Mouse (Mus musculus) ES-Bruce4 (cell line): ENCODE data around the gene Akr1c20. TPM values are rescaled to one million over a fixed set of nuclear protein-coding genes. Genes with fewer than 3 reads are reported as not detected.

Experiments
- H3K27ac ChIP-seq: 2 replicates; pipeline ENCODE4 v1.5.1; 2012; ENCODE audit warnings: low read length, inconsistent platforms; ENCODE audit not compliant: insufficient read depth
- H3K27me3 ChIP-seq: 2 replicates; pipeline ENCODE4 v1.6.1; 2012; ENCODE audit warnings: mild to moderate bottlenecking, low read length, inconsistent platforms; ENCODE audit not compliant: control insufficient read depth, poor library complexity, insufficient read depth, severe bottlenecking
- H3K36me3 ChIP-seq: 2 replicates; pipeline ENCODE4 v1.6.1; 2012; ENCODE audit warnings: inconsistent platforms, mild to moderate bottlenecking, low read length, moderate library complexity; ENCODE audit not compliant: control insufficient read depth, poor library complexity, insufficient read depth, severe bottlenecking
- H3K4me1 ChIP-seq: one replicate; pipeline ENCODE4 v1.8.1; 2011; ENCODE audit warnings: low read length; ENCODE audit not compliant: control insufficient read depth, insufficient read depth
- H3K4me3 ChIP-seq: 2 replicates; pipeline ENCODE4 v1.5.1; 2011; ENCODE audit warnings: low read depth, mild to moderate bottlenecking, low read length
- H3K9ac ChIP-seq: 2 replicates; pipeline ENCODE4 v1.6.1; 2012; ENCODE audit warnings: low read depth, mild to moderate bottlenecking, inconsistent platforms; ENCODE audit not compliant: poor library complexity, severe bottlenecking
- H3K9me3 ChIP-seq: replicated peaks from 2 replicates; pipeline ENCODE4 v1.6.1; 2012; ENCODE audit warnings: mild to moderate bottlenecking, low read length, inconsistent platforms; ENCODE audit not compliant: control insufficient read depth, poor library complexity, insufficient read depth, severe bottlenecking
- CTCF ChIP-seq: IDR thresholded peaks from one replicate; pipeline ENCODE4 v1.8.1; 2011; ENCODE audit warnings: low read depth, low read length
- EP300 ChIP-seq: IDR thresholded peaks from 2 replicates; pipeline ENCODE4 v1.6.1; 2011; ENCODE audit warnings: low read depth, low read length; ENCODE audit not compliant: insufficient read depth
- POLR2A ChIP-seq: IDR thresholded peaks from one replicate; pipeline ENCODE4 v1.8.1; 2011; ENCODE audit warnings: low read length; ENCODE audit not compliant: insufficient read depth
- polyA plus RNA-seq: library from polyadenylated mRNA; stranded (reverse); fragments of >200 nt; gene quantifications from 2 replicates; pipeline ENCODE4 v1.2.4, GENCODE M21; 2011; ENCODE audit warnings: low read depth; ENCODE audit not compliant: missing spikeins, insufficient read depth, insufficient read length

Gene Akr1c20
- polyA plus RNA-seq, 1 experiment: not detected

DNA sequence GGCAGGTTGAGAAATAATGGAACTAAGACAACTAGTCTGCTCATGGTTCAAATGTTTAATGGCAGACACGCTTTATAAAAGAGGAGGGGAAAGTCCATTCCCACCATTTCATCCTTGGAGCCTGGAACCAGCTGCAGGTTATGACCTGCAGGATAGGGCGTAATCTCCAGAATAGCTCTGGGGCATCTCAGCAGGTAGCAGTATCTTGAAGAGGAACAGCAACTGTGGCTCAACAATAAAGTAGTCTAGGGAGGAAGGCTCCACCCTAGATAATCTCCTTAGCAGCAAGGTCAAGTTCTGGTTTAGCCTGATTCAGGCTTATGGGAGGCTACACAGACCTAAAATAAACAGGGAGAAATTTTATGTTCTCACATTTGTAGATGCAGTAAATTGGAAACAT, 57.5 kb downstream of the Akr1c20 start:
- TF ChIP-seq POLR2A (no peak), CTCF (no peak), EP300 (no peak)
- no peaks in the 10 kb centered on the region for H3K4me1 ChIP-seq
- H3K9ac ChIP-seq: no peak overlapping the region
- H3K36me3 ChIP-seq: no peaks in the 10 kb centered on the region
- no peak overlapping the region for H3K27ac ChIP-seq
- no peaks in the 10 kb centered on the region for H3K27me3 ChIP-seq
- peaks cover 16% of the 10 kb centered on the region; the same call in 1 of the 2 replicates for H3K9me3 ChIP-seq
- H3K4me3 ChIP-seq: no peak overlapping the region

Other genes with a start within 250 kb of the Akr1c20 start
- not detected in 2 replicates for gene Akr1c12, start 243.9 kb downstream of the Akr1c20 start, polyA plus RNA-seq
- not detected in 2 replicates for gene Akr1c6, start 89.0 kb downstream of the Akr1c20 start, polyA plus RNA-seq
- gene Akr1c21, start 50.7 kb upstream of the Akr1c20 start, polyA plus RNA-seq: not detected in 2 replicates
- gene Akr1e1, start 85.8 kb upstream of the Akr1c20 start, polyA plus RNA-seq: 25.4 and 26.7 TPM in 2 replicates